Mouse (Mus musculus) adipocyte (in vitro differentiated cells): ENCODE data around the gene Pex1.
"Not testable (repeated sequence)": the region's sequence is repeated elsewhere in the genome, so short reads cannot be mapped to it uniquely, and the experiment has no call there.

Source experiments
- DNase-seq: peaks from one replicate; pipeline ENCODE4 v3.0.0-alpha.2; 2016; ENCODE audit warnings: low spot score

Gene Pex1

DNA sequence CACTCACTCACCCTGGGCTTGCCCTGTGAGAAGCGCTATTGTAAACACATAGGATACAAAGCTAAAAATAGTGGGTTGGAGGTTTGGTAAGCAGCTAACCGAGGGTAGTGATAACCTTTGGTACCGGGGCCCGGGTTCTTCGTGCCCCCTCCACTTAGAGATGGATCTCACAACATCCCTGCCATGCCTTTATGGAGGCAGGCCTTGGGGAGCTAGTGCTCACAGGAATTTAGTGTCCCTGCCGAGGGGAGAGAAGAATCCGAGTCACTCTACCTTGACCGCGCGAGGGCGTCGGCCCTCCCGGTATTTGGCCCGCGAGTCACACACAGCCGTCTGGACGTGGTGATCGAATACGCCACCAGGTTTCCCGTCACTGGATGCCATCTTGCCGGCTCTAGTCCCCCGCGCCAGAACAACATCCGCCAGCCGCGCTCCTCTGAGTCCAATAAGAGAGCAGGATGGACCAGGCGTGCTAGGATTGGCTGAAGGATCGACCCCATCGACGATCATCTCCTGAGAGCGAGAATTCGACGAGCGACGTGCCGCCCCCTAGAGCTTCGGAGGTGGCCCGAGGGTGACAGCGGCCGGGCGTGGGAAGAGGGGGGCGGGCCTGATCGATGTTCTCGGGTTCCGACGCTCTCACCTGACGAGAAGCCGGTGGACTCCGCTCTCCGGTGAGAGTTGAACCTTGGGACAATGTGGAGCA is at the start of gene Pex1:
Gene Pex1, plus strand, starts transcription at position 374 of the 706 bp plus-strand sequence.
- DNase-seq: peak; percentile 96

DNA sequence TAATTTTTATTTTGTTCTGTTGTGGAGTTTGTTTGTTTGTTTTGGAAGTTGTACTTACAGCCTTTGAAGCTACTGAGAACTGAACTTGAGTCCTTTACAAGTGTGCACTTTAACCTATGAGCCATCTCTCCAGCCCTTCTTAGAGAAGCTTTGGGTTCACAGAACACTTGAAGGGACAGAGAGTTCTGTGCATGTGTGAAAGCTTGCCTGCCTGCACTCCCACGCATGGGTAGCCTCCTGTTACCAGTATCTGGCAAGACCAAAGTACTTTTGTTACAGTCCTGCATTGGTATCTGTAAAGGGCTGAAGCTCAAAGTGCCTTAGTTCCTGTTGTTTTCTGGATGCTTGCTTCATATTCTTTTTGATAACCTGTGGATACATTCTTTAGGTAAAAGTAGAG is 49.6 kb upstream of the Pex1 start:
- peak; percentile 32 for DNase-seq

DNA sequence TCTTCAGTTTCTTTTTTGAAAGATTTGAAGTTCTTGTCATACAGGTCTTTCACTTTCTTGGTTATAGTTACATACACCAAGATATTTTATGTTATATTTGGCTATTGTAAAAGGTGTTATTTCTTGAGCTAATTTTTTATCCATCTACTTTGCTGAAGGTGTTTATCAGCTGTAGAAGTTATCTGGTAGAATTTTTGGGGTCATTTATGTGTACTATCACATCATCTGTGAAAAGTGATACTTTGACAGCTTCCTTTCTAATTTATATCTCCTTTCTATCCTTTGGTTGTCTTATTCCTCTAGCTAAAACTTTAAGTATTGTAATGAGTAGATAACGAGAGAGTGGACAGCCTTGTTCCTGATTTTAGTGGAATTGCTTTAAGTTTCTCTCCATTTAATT is 44.4 kb upstream of the Pex1 start:
- DNase-seq: no peak

DNA sequence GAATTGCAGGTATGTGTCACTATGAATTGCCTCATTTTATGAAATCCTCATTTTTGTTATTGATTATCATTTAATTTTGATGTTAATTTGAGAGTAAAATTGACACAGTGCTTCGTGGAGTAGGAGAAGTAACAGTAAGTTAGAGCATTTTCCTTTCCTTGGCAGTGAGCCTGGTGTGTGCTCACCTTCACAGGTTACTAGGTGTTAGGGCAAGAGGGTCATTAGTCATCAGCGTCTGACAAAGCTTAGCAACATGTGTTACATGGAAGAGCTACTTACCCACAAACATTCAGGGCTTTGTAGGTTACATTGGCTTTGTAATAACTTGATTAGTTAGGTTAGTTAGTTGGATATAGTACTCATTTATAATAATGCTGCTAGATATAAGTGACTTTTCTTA is 41.7 kb upstream of the Pex1 start:
- DNase-seq: no peak

DNA sequence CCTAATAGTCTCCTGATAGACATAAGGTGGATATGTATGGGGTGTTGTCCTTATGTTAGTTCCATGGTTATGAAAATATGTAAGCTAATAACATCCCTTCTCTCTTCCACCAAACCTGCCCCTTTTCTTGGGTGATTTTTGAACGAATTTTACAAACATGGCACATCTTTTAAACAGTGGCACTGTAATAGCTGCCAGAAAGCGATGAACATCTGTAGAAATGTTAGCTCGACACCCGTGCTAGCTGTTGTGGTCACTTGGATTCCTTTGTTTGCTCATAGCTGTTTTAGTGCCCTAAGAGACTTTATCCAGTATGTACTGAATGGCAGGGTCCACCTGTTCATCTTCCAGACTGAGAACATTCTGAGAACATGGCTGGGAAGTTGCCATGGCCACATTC is 24.6 kb upstream of the Pex1 start, which contains the start of gene 1700109H08Rik:
Gene 1700109H08Rik, plus strand, starts transcription at position 301 of the 400 bp plus-strand sequence.
- DNase-seq: no peak

DNA sequence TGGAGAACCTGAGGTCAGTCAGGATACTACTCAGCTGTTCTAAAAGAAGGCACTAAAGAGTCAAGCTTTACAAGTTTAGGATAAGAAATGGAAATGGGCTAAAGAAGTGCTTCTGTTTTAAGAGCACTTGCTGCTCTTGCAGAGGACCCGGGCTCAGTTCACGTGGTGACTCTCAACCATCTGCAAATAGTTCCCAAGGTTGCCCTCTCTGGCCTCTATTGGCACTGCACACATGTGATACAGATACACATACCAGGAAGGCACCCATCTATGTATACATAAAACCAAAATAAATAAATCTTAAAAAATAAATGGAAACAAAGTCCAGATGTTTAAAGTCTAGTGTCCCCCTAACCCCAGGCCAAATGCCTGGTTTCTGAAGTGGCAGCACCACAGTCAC is 21.0 kb upstream of the Pex1 start:
- DNase-seq: no peak

DNA sequence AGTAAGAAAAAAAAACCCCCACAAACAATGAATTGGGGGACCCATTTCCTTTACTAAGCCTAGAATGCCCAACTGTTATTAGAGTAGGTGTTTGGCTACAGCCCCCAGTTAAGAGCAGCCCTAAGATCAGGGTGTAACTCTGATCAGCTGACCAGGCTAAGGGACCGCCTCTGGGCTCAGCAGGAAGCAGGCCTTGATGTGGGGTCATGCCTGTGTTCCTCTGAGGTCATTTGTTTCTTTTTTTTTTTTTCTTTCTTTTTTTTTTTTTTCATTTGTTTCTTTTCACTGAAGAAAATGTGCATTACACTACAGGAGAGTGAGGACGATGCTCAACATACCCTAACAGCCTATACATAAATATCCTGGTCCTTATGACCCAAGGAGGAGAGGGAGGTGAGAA is 17.9 kb upstream of the Pex1 start:
- no peak for DNase-seq

DNA sequence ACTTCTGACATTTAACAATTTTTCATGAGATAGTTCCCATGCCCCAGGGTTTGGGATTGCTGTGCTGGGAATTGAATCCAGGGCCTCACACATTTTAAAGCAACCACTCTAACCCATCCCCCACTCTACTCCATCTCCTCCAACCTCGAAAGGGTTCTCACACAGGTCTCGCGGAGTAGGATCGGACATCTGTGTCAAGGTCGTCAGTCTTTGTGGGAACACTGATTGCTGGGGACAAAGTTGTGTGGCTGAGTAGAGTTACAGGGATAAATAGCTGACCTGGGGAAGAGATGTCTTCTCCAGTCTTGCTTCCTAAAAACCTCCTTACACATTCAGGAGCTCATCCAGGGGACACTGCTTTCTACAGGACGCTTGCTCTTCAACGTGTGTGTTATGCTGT is 16.8 kb upstream of the Pex1 start:
- no peak for DNase-seq

DNA sequence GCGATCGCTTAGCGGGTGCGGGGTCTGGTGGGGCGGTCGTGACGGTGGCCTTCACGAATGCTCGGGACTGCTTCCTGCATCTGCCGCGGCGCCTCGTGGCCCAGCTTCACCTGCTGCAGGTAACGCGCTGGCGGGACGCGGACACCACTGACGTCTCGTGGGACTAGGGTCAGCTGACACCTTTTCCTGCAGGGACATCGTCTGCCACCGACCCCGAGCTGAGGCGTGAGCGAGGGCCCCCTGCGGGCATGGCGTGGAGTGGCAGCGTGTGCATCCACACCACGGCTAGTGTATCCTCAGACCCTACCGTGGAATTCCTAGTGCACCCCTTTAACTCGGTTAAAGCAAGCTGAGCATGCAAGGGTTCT is 517 bp downstream of the Pex1 start, which contains the start of gene Rbm48:
Gene Rbm48, minus strand, starts transcription at position 187 of the 368 bp plus-strand sequence.
- peak; percentile 74 for DNase-seq

DNA sequence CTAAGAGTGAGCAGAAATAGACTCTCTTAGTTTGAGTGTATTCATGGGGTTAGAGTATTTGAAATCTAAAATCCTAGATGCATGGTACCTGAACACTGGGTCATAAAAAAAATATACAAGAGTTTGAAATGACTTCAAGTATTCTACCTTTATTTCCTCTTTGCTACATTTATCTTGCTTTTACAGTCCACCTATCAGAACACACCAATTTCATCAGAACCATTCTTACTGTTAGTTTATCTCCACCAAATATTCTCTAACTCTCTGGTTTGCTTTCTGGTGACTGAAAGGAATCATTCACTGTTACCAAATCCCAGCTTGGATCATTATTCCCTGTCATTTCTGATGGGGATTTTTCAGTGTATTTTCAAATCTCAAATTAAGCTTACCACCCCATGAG is 1.3 kb downstream of the Pex1 start:
- DNase-seq: no peak

DNA sequence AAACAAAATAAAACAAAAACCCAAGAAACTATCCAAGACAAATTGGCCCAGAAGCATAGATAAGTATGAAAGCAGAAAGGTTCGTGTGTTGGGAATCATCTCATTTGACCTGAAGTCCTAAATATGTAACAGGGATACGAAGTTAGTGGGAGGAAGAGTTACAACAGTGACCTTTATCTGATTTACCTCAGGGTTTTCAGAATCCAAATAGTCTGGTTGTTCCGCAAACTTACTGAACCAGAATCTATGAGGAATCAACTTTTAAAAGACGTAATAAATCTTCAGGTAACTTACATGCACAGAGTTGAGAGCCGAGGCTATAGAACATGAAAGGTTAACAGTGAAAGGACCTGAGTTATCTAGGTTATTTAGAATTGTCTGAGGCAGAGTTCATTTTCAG is 2.9 kb downstream of the Pex1 start:
- no peak for DNase-seq

DNA sequence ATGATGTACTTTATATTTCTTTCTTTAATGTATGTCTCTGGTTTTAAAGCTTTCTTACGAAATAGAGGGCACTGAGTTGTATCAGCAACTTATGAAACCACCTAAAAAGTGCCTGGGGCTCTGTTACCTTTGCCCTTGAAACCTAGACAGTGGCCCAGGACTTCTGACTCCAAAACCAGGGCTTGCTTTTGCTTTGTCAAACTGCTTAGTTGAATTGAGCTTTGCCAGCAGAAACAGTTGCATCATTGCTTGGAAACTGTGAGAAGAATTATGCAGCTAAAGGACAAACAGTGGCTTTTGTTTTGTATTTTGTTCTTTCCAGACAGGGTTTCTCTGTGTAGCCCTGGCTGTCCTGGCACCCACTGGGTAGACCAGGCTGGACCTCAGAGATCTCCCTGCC is 4.4 kb downstream of the Pex1 start:
- peak; percentile 94 for DNase-seq

DNA sequence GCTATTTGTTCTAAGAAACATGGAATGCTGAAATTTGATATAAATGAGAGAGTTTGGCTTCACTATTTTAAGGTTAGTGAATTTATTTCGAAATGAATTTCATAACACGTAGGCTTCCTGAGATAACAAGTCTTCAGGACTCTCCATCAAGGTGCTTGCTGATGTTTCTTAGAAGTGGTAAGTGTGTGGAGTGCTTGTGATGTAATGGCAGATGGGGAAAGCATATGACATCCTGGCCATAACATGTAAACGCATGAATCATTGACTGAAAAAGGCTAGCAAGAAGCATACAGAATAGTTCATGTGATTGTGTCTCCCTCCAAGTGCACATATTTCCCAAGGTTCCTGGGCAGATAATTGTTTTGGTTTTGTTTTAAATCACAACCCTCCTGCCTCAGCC is 4.9 kb downstream of the Pex1 start:
- no peak for DNase-seq

DNA sequence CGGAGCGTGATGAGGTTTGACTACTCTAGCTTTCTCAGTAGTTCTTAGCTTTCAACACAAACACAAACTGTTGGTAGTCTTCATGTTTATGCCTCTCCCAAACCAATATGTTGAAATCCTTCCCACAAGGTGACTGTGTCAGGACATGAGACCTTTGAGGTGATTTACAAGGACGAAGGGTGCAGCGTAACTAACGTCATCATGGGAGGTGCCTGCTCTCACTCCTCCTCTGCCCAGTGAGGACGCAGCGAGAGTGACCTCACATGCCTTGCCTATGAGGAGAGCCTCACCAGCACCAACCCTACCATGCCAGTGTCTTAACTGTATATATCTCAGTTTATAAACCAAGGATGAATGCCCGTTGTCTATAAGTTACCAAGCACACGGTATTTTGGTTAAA is 11.2 kb downstream of the Pex1 start:
- DNase-seq: no peak

DNA sequence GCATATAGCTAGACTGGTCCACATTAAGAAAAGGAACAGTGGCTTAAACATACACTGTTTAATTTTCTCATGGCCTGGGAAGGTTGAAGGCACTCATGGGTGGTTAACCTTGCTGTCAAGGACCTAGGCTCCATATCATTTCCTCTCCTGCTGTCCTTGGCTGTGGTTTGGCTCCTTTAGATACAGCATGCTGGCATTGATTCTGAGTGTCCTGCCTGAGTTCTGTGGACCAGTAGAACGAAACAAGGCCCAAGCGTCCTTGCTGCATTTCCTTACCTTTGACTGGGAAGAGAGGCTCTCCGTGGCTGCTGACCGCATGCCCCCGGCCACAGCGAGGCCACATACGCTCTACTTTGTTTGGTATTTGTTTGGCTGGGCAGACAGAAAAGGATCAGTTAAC is 13.4 kb downstream of the Pex1 start:
- DNase-seq: no peak

DNA sequence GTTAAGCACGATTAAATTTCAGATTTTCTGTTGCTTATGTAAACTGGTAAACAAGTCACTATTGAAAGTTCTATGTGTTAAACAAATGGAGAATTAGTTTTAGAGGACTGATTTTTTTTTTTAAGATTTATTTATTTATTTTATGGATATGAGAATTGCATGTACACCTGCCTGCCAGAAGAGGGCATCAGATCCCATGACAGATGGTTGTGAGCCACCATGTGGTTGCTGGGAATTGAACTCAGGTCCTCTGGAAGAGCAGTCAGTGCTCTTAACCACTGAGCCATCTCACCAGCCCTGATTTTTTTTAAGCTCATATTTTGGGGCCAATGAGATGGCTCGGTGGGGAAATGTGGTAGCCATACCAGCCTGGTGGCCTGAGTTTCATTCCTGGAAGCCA is 16.0 kb downstream of the Pex1 start:
- not testable (repeated sequence) for DNase-seq

DNA sequence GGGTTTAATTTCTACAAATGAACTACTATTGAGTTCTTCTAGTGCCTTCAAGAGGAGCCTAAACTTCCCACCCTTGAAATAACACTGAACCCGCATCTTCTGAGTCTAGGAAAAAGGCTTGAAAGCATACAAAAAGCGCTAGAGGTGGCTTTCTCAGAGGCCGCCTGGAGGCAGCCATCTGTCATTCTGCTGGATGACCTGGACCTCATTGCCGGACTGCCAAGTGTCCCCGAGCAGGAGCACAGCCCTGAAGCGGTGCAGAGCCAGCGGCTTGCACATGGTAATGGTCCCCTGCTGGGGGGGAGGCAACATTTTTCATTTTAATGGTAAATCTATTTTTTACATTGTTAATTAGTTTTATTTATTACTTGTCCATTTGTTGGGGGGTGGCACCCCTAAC is 24.6 kb downstream of the Pex1 start:
- no peak for DNase-seq

DNA sequence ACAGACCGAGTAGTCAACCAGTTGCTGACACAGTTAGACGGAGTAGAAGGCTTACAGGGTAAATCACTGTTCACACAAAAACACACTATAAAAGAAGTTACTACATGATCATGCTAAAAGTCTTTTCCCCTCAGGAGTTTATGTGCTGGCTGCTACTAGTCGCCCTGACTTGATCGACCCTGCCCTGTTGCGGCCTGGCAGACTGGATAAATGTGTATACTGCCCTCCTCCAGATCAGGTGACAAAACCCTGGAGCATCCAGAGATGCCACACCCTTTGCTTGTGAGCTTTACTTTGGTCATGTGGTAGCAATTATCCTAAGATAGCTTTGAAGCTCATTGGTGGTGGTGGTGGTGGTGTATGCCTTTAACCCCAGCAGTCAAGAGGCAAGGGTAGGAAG is 34.2 kb downstream of the Pex1 start:
- DNase-seq: no peak

DNA sequence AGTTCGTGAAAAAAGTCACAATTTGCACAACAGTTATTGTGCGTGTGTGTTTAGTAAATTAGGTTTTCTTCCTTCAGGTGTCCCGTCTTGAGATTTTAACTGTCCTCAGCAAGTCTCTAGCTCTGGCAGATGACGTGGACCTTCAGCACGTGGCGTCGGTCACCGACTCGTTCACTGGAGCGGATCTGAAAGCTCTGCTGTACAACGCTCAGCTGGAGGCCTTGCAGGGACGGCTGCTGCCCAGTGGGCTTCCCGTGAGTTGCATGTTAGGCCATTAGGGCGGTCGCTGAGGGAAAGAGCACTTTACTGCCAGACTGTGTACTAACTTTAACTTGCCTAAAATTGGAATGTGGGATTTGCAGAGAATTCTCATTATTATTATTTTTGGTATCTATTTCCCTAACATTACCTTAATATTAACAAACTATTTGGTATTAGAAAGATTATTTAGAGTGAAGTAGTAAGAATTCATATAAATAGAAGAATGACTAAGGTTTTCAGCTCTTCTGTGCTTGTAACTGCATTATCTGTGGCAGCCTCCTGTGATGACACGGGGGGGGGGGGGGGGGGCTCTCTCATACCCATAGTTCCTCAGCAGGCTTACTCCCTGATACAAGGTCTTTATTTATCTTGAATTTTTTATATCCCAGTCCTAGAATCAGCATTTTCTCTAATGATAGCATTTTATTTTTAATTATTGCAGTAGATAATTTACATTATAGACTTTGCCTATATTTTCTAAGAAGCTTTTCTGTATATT is 35.8 kb downstream of the Pex1 start:
- no peak for DNase-seq

DNA sequence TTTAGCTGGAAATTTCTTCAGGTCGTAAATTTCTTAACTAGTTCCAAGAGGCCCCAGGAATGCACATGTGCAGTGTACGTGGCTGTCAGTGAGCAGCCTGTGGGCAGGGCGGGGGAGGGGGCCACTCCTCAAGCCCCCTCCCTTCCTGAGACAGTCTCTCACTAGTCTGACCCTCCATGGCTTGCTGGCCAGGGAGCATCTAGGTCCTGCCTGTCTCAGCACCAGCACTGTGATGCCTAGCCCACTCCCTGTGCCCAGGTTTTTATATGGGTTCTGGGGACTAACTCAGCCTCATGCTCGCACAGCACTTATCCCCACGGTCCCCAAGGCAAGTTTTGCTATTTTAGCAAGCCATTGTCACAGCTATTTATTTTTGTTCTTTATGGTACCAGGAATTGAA is 36.4 kb downstream of the Pex1 start:
- no peak for DNase-seq

DNA sequence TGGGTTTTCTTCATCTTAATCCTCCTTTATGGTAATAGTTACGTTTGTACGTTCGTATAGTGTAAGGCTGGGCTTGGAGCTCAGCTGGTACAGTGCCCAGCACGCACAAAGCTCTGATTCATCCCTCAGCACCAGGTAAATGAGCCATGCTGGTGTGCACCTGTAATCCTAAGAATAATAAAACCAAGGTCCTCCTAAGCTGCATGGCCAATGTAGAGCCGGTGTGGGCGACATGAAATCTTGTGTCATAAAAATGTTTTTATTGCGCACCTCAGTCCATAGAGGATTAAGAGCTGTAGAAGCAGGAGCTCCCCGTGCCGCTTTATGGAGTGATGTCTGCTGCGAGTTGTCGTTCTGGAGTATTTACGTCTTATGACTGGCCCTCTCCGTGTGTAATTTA is 37.4 kb downstream of the Pex1 start:
- no peak for DNase-seq

DNA sequence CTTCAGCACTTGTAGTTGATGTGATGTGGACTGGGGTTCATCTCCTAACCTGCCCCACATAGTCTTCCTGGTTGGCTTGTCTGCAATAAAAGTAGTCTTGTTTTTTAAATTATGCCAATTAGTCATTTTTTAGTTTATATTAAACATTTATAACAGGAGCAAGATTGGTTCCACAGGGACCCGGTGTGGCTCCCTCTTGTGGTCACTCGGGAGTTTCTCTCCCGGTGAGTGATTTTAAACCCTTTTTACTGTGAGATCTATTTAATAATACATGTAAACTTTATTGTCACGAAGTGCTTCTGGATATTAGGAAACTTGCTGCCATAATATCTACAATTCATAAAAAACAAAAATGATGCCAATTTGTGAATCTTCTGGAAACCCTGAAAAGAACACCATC is 38.1 kb downstream of the Pex1 start:
- DNase-seq: no peak

DNA sequence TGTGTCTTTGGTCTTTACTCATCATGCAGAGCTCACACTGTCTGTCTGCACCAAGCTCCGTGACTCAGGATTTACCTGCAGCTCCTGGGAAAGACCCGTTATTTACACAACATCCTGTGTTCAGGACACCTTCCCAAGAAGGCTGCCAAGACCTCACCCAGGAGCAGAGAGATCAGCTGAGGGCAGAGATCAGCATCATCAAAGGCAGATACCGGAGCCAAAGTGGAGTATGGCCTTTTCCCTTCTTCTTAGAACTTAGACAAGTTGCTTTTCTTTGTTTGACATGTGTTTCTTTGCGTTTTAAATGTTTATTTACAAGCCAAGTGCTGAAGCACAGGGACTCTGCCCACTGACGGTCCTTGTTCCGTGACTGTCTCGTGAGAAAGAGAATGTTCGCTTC is 39.4 kb downstream of the Pex1 start:
- no peak for DNase-seq

DNA sequence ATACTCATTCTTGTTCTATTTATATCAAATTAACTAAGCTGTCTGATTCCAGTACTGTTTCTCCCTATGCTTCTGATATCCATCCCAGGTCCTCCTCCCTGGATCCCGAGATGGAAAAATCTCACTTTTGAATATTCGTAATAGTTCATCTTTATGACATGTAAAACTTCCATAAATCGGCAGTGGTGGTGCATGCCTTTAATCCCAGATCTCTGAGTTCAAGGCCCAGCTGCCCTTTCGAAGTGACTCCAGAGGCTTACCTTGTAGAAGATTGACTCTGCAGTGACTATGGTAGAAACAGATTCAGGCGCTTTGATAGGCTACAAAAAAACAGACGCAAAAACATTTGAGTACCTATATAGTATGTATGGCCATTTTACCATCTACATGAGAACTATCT is 48.8 kb downstream of the Pex1 start:
- no peak for DNase-seq
